Mouse (Mus musculus) kidney, postnatal 0 days (tissue): ENCODE results near the gene Qk. TPM values are rescaled to one million over a fixed set of nuclear protein-coding genes. Genes with fewer than 3 reads are reported as not detected.

Experiments used
- ATAC-seq: fragments of 200-750 bp; cut with Nextera tagmentation; replicated peaks from 2 replicates; pipeline ENCODE4 v1.8.0; 2017; ENCODE audit warnings: low read depth, moderate number of reproducible peaks, moderate TSS enrichment, moderate library complexity; ENCODE audit not compliant: low FRiP score
- DNase-seq: peaks from one replicate; pipeline ENCODE4 v3.0.0-alpha.2; 2016; ENCODE audit warnings: low spot score
- H3K27ac ChIP-seq: fragments of 300-500 bp; sonication (generic); 2 replicates; pipeline ENCODE4 v1.5.1; 2014; ENCODE audit warnings: mild to moderate bottlenecking
- H3K27me3 ChIP-seq: fragments of 300-500 bp; sonication (generic); 2 replicates; pipeline ENCODE4 v1.6.1; 2014; ENCODE audit warnings: low read length, mixed read lengths; ENCODE audit not compliant: insufficient read depth
- H3K36me3 ChIP-seq: fragments of 300-500 bp; sonication (generic); 2 replicates; pipeline ENCODE4 v1.6.1; 2014; ENCODE audit warnings: low read length, mixed read lengths; ENCODE audit not compliant: insufficient read depth
- H3K4me1 ChIP-seq: fragments of 300-500 bp; sonication (generic); replicated peaks from 2 replicates; pipeline ENCODE4 v1.6.1; 2014; ENCODE audit warnings: antibody characterized with exemption, low read length, mixed read lengths; ENCODE audit not compliant: insufficient read depth
- H3K4me2 ChIP-seq: fragments of 300-500 bp; sonication (generic); 2 replicates; pipeline ENCODE4 v1.6.1; 2014; ENCODE audit warnings: mild to moderate bottlenecking, low read length, moderate library complexity, mixed read lengths
- H3K4me3 ChIP-seq: fragments of 300-500 bp; sonication (generic); replicated peaks from 2 replicates; pipeline ENCODE4 v1.5.1; 2014; ENCODE audit warnings: low read depth, low read length
- H3K9ac ChIP-seq: fragments of 300-500 bp; sonication (generic); 2 replicates; pipeline ENCODE4 v1.6.1; 2014; ENCODE audit warnings: low read depth, low read length
- H3K9me3 ChIP-seq: fragments of 300-500 bp; sonication (generic); replicated peaks from 2 replicates; pipeline ENCODE4 v1.6.1; 2016; ENCODE audit warnings: low read length, inconsistent platforms, mixed read lengths
- CTCF ChIP-seq: IDR thresholded peaks from 2 replicates; pipeline ENCODE4 v1.5.1; 2016; ENCODE audit warnings: antibody characterized with exemption, low read depth, mild to moderate bottlenecking, moderate library complexity
- WGBS: fragments of 180-500 bp; shearing (Covaris S2); extraction: QIAGEN DNeasy Blood & Tissue Kit; methylation state at CpG from one replicate; pipeline ENCODE4 v1.1.7; 2014; 5-methylcytosine and 5-hydroxymethylcytosine counted together
- polyA plus RNA-seq: library from polyadenylated mRNA; unstranded; fragments of >200 nt; fragmentation: Nextera tagmentation; extraction: Ambion mirVana; gene quantifications from 2 replicates; pipeline ENCODE4 v1.2.1, GENCODE M21; 2015

Qk gene
- polyA plus RNA-seq, 1 experiment from 2014 or later = 30.3 TPM

- 83% methylated on average over 2 of the region's 2 CpGs for WGBS
- Histone ChIP-seq H3K4me3 (no peak overlapping the region), H3K27me3 (no peaks in the 10 kb centered on the region), H3K4me2 (no peak overlapping the region), H3K36me3 (no peaks in the 10 kb centered on the region), H3K9ac (no peak overlapping the region), H3K4me1 (no peaks in the 10 kb centered on the region), H3K9me3 (no peaks in the 10 kb centered on the region), H3K27ac (no peak overlapping the region)
- no peak for TF ChIP-seq CTCF
- ATAC-seq (no peak), DNase-seq (no peak)
These were observed 121.0 kb downstream of the Qk start for GRCm38 (mm10) chr17:10198662-10199061.

GRCm38 (mm10) chr17:10198231-10198630 lies 121.4 kb downstream of the Qk start:
- Histone ChIP-seq H3K9ac (no peak overlapping the region), H3K4me1 (no peaks in the 10 kb centered on the region), H3K4me2 (no peak overlapping the region), H3K27me3 (no peaks in the 10 kb centered on the region), H3K9me3 (no peaks in the 10 kb centered on the region), H3K27ac (no peak overlapping the region), H3K36me3 (no peaks in the 10 kb centered on the region), H3K4me3 (no peak overlapping the region)
- WGBS = 99% methylated on average over 3 of the region's 3 CpGs
- TF ChIP-seq CTCF = no peak
- ATAC-seq = no peak
- no peak for DNase-seq

- H3K4me3 ChIP-seq = no peak overlapping the region
- no peak for DNase-seq
- 92% methylated on average over 6 of the region's 6 CpGs for WGBS
These were observed 124.0 kb downstream of the Qk start for GRCm38 (mm10) chr17:10195703-10196102.

GRCm38 (mm10) chr17:10190857-10191256 lies 128.8 kb downstream of the Qk start:
- Histone ChIP-seq H3K4me2 (no peak overlapping the region), H3K9ac (no peak overlapping the region), H3K9me3 (no peaks in the 10 kb centered on the region), H3K27me3 (no peaks in the 10 kb centered on the region), H3K36me3 (no peaks in the 10 kb centered on the region), H3K4me3 (no peak overlapping the region), H3K27ac (no peak overlapping the region), H3K4me1 (no peaks in the 10 kb centered on the region; the same call in 1 of the 2 replicates)
- ATAC-seq (no peak), DNase-seq (no peak)
- WGBS = 84% methylated on average over 1 of the region's 1 CpGs
- no peak for TF ChIP-seq CTCF

More at GRCm38 (mm10) chr17:10195703-10196102, 124.0 kb downstream of the Qk start:
- Histone ChIP-seq H3K36me3 (no peaks in the 10 kb centered on the region), H3K4me2 (no peak overlapping the region), H3K27me3 (no peaks in the 10 kb centered on the region), H3K9me3 (no peaks in the 10 kb centered on the region), H3K4me1 (no peaks in the 10 kb centered on the region), H3K9ac (no peak overlapping the region), H3K27ac (no peak overlapping the region)
- no peak for TF ChIP-seq CTCF
- ATAC-seq = no peak

GRCm38 (mm10) chr17:10188481-10188880 lies 131.2 kb downstream of the Qk start:
- no peak for TF ChIP-seq CTCF
- no peak for ATAC-seq
- 54% methylated on average over 3 of the region's 3 CpGs for WGBS
- H3K4me3 ChIP-seq = no peak overlapping the region
- H3K4me1 ChIP-seq = no peaks in the 10 kb centered on the region; the same call in 1 of the 2 replicates
- DNase-seq = no peak
- H3K27ac ChIP-seq = no peak overlapping the region
- no peaks in the 10 kb centered on the region for H3K36me3 ChIP-seq
- H3K9ac ChIP-seq = no peak overlapping the region
- no peaks in the 10 kb centered on the region for H3K9me3 ChIP-seq
- H3K4me2 ChIP-seq = no peak overlapping the region
- H3K27me3 ChIP-seq = no peaks in the 10 kb centered on the region

- ATAC-seq (no peak), DNase-seq (no peak)
- H3K4me2 ChIP-seq = no peak overlapping the region
- 73% methylated on average over 4 of the region's 4 CpGs for whole genome bisulfite sequencing
- no peak for TF ChIP-seq CTCF
- H3K9me3 ChIP-seq = no peaks in the 10 kb centered on the region
- H3K4me1 ChIP-seq = no peaks in the 10 kb centered on the region; the same call in 1 of the 2 replicates
- no peak overlapping the region for H3K9ac ChIP-seq
- H3K36me3 ChIP-seq = no peaks in the 10 kb centered on the region
- H3K27me3 ChIP-seq = no peaks in the 10 kb centered on the region
- H3K27ac ChIP-seq = no peak overlapping the region
- no peak overlapping the region for H3K4me3 ChIP-seq
These were observed 132.1 kb downstream of the Qk start for GRCm38 (mm10) chr17:10187431-10188020.

GRCm38 (mm10) chr17:10181761-10182160 lies 137.9 kb downstream of the Qk start:
- DNase-seq = no peak
- WGBS = 86% methylated on average over 6 of the region's 6 CpGs

More at GRCm38 (mm10) chr17:10181761-10182160, 137.9 kb downstream of the Qk start:
- no peak overlapping the region for H3K9ac ChIP-seq
- H3K4me1 ChIP-seq = no peaks in the 10 kb centered on the region
- H3K9me3 ChIP-seq = no peaks in the 10 kb centered on the region
- H3K4me3 ChIP-seq = no peak overlapping the region
- H3K27ac ChIP-seq = no peak overlapping the region
- H3K36me3 ChIP-seq = no peaks in the 10 kb centered on the region
- no peak overlapping the region for H3K4me2 ChIP-seq
- ATAC-seq = no peak
- no peak for TF ChIP-seq CTCF
- no peaks in the 10 kb centered on the region for H3K27me3 ChIP-seq
